Mouse (Mus musculus) urinary bladder, postnatal 36 days (tissue): Measurements from ENCODE around the gene Mb.
"Not testable (repeated sequence)": the region's sequence is repeated elsewhere in the genome, so short reads cannot be mapped to it uniquely, and the experiment has no call there.

Experiments used
- DNase-seq, 2 experiments: peaks; one replicate each; pipeline ENCODE4 v3.0.0; 2022; ENCODE audit warnings: low spot score in 2 of 2, mixed read lengths in 1 of 2

Mb gene

DNA sequence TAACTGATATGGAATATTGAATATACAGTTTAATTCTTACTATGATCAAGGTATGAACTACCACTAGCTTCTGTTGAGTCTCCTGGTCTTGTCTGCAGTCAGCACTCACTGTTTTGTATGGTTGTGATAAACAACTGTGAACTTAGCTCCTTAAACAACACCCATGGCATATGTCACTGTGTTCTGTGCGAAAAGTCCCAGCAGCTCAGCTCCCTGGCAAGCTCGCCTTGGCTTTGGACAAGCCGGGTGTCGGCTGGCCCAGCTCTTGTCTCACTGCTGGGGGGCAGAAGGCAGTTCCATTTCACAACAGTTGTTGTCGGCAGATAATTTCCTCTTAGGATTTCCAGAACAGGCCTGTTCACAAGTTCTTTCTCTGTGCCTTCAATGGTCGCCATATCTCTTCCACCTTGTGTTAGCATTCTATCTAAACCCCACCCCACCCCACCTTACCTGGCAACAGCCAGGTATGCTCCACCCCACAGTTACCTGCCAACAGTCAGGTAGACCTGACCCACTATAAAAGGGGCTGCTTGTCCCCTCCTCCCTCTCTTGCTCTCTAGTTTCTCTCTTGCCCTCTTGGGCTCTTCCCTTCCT, 14.9 kb upstream of the Mb start:
- peak in 1 of 2 experiments; percentile 35 for DNase-seq

DNA sequence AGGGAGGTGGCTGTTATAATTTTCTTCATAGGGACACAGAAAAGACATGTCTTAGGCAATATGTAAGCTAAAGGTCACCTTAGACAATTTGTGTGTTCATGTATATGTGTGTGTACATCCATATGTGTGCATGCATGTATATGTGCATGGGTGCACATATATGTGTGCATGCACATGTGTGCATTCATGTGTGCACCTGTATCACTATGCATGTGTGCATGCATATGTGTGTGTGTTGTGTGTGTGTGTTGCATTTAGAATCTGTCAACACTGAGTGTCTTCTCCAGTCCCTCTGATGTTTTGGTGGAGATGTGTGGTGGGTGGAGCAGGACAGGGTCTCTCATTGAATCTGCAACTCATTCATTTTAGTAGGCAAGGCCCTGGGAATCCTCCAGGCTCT, 12.3 kb upstream of the Mb start:
- DNase-seq, result no peak

DNA sequence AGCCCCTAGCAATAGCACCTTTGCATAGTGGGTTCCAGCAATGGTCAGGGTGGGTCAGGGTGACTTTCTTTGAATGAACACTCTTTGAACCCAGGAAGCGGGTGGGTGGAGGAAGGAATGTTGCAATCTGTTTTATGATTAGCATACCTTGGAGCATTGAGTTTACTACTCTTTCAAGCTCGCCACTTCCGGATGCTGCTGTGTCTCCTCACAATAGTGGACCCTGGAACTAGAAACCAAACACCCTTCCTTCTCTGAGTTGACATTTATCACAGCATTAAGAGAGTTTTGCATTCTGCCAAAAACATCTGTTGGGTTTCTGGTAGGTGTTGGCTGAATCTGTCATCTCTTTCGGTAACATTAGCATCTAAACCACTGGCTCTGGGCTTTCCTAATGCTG, 8.9 kb upstream of the Mb start:
- DNase-seq, result not testable (repeated sequence)

DNA sequence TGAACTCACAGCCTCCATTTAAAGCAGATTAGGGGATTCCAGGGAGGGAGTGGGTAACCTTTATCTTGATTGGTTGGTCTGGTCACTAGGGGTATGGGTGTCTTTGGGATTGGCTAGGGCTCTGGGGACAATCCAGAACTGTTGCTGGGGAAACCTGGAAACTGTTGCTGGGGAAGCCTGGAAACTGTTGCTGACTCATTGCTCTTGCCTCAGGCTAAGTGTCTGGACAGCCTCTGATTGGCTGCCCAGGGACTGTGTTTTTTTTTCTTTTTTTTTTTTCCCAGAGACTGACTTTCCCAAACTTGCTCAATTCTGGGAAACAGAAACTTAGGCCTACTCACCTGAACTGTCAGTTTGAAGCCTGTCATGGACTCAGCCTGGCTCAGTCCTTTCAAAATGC, 8.1 kb upstream of the Mb start:
- DNase-seq, result no peak

DNA sequence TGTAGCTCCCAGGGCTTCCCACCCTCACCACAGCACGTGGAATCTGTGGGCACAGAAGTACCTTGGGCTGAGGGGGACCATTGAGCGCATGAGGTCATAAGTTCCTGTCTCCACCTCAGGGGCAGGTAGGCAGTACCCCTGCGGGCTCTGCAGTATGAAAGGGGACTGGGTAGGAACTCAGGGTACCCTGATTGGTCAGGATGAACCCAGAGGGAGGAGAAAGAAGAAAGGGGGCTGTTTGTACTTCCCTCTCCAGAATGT, 6.3 kb upstream of the Mb start:
- no peak for DNase-seq

GRCm38 (mm10) chr15:77056001-77056790, 5.7 kb upstream of the Mb start:
- no peak for DNase-seq

DNA sequence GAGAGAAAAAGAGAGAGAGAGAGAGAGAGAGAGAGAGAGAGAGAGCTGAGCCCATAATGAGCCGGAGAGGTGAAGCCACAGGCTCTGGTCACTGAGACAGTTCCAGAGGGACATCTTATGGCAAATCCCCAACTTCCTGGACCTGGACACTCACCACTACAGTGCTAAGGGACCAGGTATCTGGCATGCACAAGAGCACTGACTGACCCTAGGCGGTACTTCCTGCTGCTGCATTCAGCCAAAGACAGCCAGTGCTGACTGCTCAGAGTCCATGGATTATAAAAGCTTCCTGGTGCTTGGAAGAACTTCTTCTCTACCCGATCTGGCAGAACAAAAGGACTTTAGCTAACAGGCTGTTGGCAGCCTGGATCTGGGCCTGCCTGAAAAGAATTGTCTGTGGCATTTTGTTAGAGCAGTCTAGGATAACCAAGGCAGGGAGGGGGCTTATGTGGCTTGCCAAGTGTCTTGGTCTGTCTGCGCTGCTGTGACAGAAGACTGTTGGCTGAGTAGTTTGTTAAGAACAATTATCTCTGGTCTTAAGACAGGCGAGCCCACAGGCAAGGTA, 4.2 kb upstream of the Mb start:
- DNase-seq, result no peak

GRCm38 (mm10) chr15:77053021-77053420, 2.6 kb upstream of the Mb start:
- DNase-seq, result no peak

DNA sequence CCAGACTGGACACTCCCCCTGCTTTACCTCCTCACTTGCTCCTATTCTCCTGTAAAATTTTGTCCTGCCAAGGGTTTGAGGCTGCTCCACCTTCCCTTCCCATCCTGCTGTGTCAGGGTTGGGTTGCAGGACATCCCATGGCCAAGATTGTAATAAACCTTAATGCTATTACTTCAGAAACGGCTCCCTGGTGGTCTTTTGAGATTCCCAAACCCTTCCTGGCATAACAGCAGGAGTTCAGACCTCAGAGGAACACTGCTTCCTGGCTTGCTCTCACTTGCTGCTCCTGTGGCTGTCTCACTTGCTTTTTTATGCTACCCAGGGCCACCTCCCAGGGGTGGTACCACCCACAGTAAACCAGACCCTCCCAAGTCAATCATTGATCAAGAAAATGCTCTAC, 1.7 kb upstream of the Mb start:
- no peak for DNase-seq

DNA sequence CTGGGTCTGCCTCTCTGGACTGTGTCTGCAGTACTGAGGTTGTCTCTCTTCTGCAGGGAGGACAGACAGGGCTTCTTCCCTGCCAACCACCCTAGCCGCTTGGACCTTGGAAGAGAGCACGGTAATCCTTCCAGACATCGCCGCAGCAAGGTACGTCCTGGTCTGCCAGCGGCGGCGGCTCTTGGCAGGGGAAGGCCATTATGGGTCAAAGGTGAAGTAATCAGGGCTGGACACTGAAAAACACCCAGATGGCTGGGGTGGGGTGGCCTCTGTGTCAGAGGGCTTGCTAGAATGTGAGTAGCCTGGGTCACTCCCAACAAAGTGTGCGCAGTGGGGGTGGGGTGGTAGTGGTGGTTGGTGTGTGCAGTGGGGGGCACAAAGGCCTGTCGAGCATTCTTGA, 4.9 kb downstream of the Mb start:
- DNase-seq, result peak in 1 of 2 experiments; percentile 59

- no peak for DNase-seq
Measured at GRCm38 (mm10) chr15:77044597-77045320, 5.7 kb downstream of the Mb start, which contains the start of gene Apol6. TSS of gene Apol6 (plus strand) at chr15:77044729.

- DNase-seq, result no peak
Measured at GRCm38 (mm10) chr15:77040784-77041183, 9.7 kb downstream of the Mb start.

DNA sequence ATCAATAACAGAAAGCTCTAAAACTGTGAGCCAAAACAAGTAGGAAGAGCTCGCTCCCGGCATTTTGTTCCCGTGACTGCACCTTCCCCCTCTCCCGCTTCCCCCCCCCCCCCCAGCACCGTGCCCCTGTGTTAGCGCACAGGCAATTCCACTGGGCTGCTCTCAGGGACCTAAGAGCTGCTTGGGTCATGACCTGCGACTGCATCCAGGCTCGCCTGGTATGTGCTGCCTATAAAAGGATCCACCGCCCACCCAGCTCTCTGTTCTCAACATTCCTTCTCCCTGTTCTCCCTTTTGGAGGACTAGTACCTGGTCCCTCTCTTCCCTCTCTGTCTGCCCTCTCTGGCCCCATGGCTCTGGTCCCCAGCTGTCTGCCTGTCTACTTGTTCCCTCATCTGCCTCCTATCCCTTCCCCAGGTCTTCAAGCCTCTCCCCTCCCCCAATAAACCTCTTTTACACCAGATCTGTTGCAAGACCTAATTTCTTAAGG, 11.2 kb downstream of the Mb start:
- no peak for DNase-seq

- peak; percentile 23 to 61 for DNase-seq
Measured at GRCm38 (mm10) chr15:77037278-77038161, 12.9 kb downstream of the Mb start.

GRCm38 (mm10) chr15:77036989-77037277, 13.5 kb downstream of the Mb start:
- DNase-seq, result no peak

DNA sequence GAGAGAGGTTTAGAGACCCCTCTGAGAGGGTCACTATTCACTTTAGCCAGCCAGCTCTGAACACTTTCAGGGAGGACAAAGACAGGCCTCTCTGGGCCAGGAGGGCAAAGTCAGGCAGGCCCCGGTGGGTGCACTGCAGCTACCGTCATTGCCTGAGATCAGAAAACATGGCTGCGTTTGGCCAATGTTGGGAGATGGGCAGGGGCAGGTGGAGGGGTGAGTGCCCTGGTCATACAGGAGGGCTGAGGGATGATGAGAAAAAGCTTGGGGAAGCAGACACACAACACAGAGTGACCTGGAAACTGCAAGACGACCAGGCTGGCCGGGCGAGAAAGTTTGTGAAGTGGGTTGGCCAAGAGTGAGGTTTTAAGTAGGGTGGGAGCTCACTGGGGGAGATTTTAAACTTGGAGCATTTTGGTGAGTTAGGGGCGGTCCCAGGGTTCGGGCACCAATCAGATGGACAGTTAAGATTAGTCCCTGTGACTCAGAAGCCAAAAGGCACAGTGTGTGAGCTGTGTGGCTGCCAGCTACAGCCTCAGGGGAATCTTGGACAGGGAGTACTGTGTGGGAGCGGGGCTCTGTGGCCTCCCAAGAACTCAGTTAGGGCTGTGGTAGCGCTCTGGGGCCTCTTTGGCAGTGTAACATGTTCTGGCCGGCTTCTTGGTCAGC, 14.0 kb downstream of the Mb start:
- peak; percentile 20 to 86 for DNase-seq

DNA sequence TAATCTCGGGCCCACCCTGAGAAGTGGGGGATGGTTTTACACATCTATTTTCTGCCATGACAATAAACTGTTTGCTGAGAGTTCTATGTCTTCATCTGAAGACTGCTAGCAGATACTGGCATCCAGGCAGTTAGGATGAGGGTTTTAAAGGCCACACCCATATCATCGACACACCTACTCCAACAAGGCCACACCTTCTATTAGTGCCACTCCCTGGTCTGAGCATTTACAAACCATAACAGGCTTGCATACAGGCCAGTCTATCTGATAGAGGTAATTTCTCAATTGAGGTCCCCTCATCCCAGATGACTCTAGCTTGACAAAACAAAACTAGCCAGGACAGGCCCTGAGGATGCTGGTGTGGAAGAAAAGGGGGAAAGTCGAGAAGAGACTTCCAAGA, 14.8 kb downstream of the Mb start:
- DNase-seq, result no peak

GRCm38 (mm10) chr15:77034526-77034925, 15.9 kb downstream of the Mb start:
- no peak for DNase-seq

- DNase-seq, result no peak
Measured at GRCm38 (mm10) chr15:77031271-77031670, 19.2 kb downstream of the Mb start.

- DNase-seq, result no peak
Measured at GRCm38 (mm10) chr15:77029331-77029991, 21.0 kb downstream of the Mb start.

DNA sequence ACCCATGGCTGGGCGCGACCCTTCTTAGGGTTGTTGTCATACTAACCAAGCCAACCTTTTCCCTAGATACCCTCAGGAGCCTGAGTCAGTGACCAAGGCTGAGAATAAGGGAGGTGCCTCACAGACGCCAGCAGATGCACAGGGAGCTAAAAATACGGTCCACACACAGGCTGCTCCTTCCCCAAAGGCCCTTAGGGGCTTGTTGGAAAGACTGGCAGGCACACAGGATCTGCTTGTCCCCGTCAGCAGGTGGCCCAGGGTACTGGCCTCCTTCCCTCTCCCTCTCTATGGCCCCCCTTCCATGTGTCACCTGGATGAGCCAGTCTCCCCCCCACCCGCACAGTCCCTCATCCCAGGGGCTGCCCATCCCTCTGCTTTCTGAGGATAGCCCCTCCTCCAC, 22.8 kb downstream of the Mb start:
- DNase-seq, result no peak
